Mouse (Mus musculus): ENCODE data around the gene Lhx1. TPM values are rescaled to one million over a fixed set of nuclear protein-coding genes. Genes with fewer than 3 reads are reported as not detected.

Lhx1 gene
- polyA plus RNA-seq, 1 experiment from 2014 or later: 0.32 TPM

DNA sequence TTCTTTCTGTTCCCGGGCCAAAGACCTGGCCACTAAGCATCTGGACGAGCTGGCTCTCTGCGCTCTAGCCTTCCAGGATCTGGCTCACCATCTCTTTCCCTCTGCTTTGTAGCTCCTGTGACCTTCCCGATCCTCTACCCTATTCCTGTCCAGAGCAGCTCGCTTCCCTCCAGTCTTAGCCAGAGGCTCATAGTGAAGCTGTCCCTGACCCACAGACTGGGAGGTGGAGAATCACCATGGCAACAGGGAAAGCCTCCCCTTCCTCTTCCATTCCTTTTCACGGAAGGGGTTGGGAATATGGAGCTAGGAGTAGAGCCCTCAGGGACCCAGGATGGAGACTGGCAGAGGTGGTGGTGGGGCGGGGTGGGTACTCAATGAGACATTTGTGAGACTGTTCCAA lies 38.0 kb upstream of the Lhx1 start:
- no peaks in the 10 kb centered on the region for H3K27me3 ChIP-seq (ENCODE audit: control insufficient read depth, insufficient read depth, low read length)
- no peak overlapping the region for H3K4me3 ChIP-seq (replicated peaks; ENCODE audit: low read length)
- 48% methylated on average over 7 of the region's 7 CpGs for WGBS
- ATAC-seq (ENCODE audit: insufficient read depth, low FRiP score): no peak
- H3K9me3 ChIP-seq (replicated peaks; ENCODE audit: control insufficient read depth, low read length): no peaks in the 10 kb centered on the region
- no peaks in the 10 kb centered on the region for H3K36me3 ChIP-seq (ENCODE audit: control insufficient read depth, insufficient read depth, low read length)
- H3K4me1 ChIP-seq (ENCODE audit: control insufficient read depth, insufficient read depth, low read length): no peaks in the 10 kb centered on the region
- H3K9ac ChIP-seq (ENCODE audit: low read length): no peak overlapping the region
- no peak overlapping the region for H3K4me2 ChIP-seq (ENCODE audit: low read depth, low read length)
- no peak overlapping the region for H3K27ac ChIP-seq (ENCODE audit: low read length)

DNA sequence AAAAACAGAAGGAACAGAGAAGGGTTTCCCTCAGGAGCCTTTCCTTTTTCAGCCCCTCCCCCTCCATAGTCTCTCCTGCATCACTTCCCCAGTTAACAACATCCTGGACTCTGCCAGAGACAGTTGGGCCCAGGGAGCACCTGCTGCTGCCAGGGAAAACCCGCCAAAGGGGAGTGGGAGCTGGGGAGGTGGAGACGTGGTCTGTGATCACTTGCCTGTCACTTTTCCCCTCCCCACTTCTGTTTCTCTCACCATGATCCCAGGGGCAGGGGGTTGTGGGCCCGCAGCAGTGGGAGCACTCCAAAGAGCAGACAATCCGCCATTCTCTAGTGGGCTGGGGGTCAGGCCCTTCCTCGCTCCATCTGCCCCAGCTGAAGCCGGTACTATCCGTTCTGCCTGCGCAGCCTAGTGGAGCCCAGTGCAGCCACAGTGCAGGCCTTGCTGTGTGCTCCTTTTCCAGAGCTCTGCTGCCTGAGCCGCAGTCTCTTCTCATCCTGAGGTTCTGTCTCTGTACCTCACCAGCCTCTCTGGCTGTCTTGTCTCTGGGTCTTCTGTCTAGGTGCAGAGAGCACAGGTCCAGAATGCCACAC lies 37.5 kb upstream of the Lhx1 start:
- no peak overlapping the region for H3K27ac ChIP-seq (ENCODE audit: low read length)
- no peaks in the 10 kb centered on the region for H3K27me3 ChIP-seq (ENCODE audit: control insufficient read depth, insufficient read depth, low read length)
- H3K4me1 ChIP-seq (ENCODE audit: control insufficient read depth, insufficient read depth, low read length): no peaks in the 10 kb centered on the region
- 31% methylated on average over 9 of the region's 9 CpGs for WGBS
- H3K4me2 ChIP-seq (ENCODE audit: low read depth, low read length): no peak overlapping the region
- ATAC-seq (ENCODE audit: insufficient read depth, low FRiP score): no peak
- no peak overlapping the region for H3K4me3 ChIP-seq (replicated peaks; ENCODE audit: low read length)
- no peak overlapping the region for H3K9ac ChIP-seq (ENCODE audit: low read length)
- no peaks in the 10 kb centered on the region for H3K36me3 ChIP-seq (ENCODE audit: control insufficient read depth, insufficient read depth, low read length)
- H3K9me3 ChIP-seq (replicated peaks; ENCODE audit: control insufficient read depth, low read length): no peaks in the 10 kb centered on the region

DNA sequence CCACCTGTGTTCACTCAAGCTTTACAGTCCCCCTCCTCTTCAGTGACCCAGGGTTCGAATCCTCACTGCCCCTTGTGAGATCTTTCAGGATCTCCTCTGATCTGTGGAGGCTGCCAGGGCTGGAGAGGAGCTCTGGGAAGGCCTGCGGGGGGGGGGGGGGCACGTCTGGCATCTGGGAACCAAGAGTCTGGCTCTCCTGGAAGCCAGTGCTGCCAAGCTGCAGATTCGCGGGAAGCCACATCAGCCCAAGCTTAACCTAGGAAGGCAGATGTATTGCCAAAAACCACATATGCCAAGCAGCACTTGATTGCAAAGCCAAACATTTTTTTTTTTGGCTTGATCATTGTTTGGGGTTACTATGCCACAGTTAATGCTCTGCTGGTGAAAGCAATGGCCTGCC lies 36.2 kb upstream of the Lhx1 start:
- whole genome bisulfite sequencing: 71% methylated on average over 4 of the region's 5 CpGs
- no peak for ATAC-seq (ENCODE audit: insufficient read depth, low FRiP score)
- no peak overlapping the region for H3K4me3 ChIP-seq (replicated peaks; ENCODE audit: low read length)
- no peak overlapping the region for H3K27ac ChIP-seq (ENCODE audit: low read length)
- no peak overlapping the region for H3K9ac ChIP-seq (ENCODE audit: low read length)
- no peak overlapping the region for H3K4me2 ChIP-seq (ENCODE audit: low read depth, low read length)
- H3K27me3 ChIP-seq (ENCODE audit: control insufficient read depth, insufficient read depth, low read length): no peaks in the 10 kb centered on the region
- H3K4me1 ChIP-seq (ENCODE audit: control insufficient read depth, insufficient read depth, low read length): no peaks in the 10 kb centered on the region
- no peaks in the 10 kb centered on the region for H3K9me3 ChIP-seq (replicated peaks; ENCODE audit: control insufficient read depth, low read length)
- no peaks in the 10 kb centered on the region for H3K36me3 ChIP-seq (ENCODE audit: control insufficient read depth, insufficient read depth, low read length)

DNA sequence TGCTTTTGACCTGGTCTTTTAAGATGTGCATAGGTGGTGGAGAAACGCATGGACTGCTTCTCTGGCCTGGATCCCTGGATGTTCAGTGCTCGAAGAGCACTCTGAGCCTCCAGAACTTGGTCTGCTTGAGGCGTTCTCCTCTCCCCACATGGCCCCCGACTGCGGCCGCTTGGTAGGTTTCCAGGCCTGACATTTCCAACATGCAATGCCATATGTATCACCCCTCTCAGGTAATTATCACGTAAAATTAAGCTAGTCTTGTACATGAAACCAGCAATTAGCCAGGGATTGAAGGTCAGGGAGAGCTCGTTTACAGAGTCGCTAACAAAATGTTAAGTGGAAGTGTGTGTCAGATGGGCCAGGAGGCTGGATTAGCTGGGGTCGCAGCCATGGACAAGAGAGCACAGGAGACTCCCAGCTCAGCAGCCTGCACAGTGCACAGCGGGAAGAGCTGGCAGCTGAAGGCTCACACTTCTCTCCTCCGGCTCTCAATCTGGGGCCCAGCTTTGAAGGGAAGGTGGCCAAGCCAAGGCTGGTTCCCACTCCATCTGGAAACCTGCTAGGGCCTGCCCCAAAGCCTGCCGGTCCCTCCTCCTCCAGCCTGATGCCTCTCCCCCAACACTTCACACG lies 28.6 kb upstream of the Lhx1 start:
- H3K4me3 ChIP-seq (replicated peaks; ENCODE audit: low read length): no peak overlapping the region
- no peak overlapping the region for H3K27ac ChIP-seq (ENCODE audit: low read length)
- no peaks in the 10 kb centered on the region for H3K27me3 ChIP-seq (ENCODE audit: control insufficient read depth, insufficient read depth, low read length)
- no peak overlapping the region for H3K9ac ChIP-seq (ENCODE audit: low read length)
- no peak overlapping the region for H3K4me2 ChIP-seq (ENCODE audit: low read depth, low read length)
- no peak for ATAC-seq (ENCODE audit: insufficient read depth, low FRiP score)
- no peaks in the 10 kb centered on the region for H3K4me1 ChIP-seq (ENCODE audit: control insufficient read depth, insufficient read depth, low read length)
- WGBS: 83% methylated on average over 14 of the region's 14 CpGs
- no peaks in the 10 kb centered on the region for H3K36me3 ChIP-seq (ENCODE audit: control insufficient read depth, insufficient read depth, low read length)
- H3K9me3 ChIP-seq (replicated peaks; ENCODE audit: control insufficient read depth, low read length): no peaks in the 10 kb centered on the region

DNA sequence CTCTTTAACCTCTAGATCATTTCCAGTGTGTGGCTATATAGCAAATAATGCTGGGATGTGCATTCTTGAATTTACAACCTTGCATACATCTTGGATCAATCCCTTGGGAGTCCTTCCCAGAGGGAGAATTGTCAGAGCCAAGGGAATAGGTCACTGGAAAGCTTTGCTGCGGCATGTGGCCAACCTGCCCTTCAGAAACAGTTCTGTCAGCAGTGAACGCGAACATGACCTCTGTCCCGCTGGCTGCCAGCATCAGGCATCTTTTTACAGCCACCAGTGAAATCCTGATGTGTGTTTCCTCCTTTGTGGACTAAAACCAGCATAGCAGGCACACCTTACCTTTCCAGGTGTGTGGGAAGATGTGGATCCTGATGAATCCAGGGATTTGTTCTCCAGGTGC lies 26.0 kb upstream of the Lhx1 start:
- 68% methylated on average over 4 of the region's 4 CpGs for WGBS
- H3K4me1 ChIP-seq (ENCODE audit: control insufficient read depth, insufficient read depth, low read length): no peaks in the 10 kb centered on the region
- no peaks in the 10 kb centered on the region for H3K9me3 ChIP-seq (replicated peaks; ENCODE audit: control insufficient read depth, low read length)
- H3K4me2 ChIP-seq (ENCODE audit: low read depth, low read length): no peak overlapping the region
- H3K9ac ChIP-seq (ENCODE audit: low read length): no peak overlapping the region
- no peak overlapping the region for H3K4me3 ChIP-seq (replicated peaks; ENCODE audit: low read length)
- no peak overlapping the region for H3K27ac ChIP-seq (ENCODE audit: low read length)
- no peak for ATAC-seq (ENCODE audit: insufficient read depth, low FRiP score)
- no peaks in the 10 kb centered on the region for H3K36me3 ChIP-seq (ENCODE audit: control insufficient read depth, insufficient read depth, low read length)
- H3K27me3 ChIP-seq (ENCODE audit: control insufficient read depth, insufficient read depth, low read length): no peaks in the 10 kb centered on the region

DNA sequence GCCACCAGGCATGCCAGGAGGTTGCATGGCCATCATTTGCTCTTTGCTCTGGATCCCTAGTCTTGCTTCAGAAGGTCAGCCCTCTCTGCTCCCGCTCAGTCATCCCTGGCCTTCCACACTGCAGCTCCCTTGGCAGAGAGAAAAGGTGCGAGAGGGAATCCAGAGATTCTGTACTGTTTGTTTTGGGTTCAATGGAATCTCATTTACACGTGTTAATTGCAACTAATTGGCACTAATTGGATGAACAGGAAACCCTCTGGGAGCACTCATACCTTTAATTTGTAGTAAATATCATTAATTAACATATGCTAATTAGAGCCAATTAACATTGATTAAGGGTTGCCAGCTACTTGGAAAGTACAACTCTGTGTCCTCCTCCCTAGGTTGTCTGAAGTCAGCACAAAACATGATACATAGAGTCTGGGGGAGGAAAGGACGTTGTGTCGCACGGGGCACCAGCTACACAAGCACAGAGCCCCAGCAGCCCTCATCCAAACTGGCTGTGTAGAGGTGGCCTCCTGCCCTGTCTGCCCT lies 24.0 kb upstream of the Lhx1 start:
- H3K9ac ChIP-seq (ENCODE audit: low read length): no peak overlapping the region
- no peaks in the 10 kb centered on the region for H3K27me3 ChIP-seq (ENCODE audit: control insufficient read depth, insufficient read depth, low read length)
- no peak overlapping the region for H3K4me3 ChIP-seq (replicated peaks; ENCODE audit: low read length)
- H3K36me3 ChIP-seq (ENCODE audit: control insufficient read depth, insufficient read depth, low read length): no peaks in the 10 kb centered on the region
- no peak overlapping the region for H3K27ac ChIP-seq (ENCODE audit: low read length)
- no peaks in the 10 kb centered on the region for H3K4me1 ChIP-seq (ENCODE audit: control insufficient read depth, insufficient read depth, low read length)
- WGBS: 45% methylated on average over 6 of the region's 6 CpGs
- no peak overlapping the region for H3K4me2 ChIP-seq (ENCODE audit: low read depth, low read length)
- no peak for ATAC-seq (ENCODE audit: insufficient read depth, low FRiP score)
- no peaks in the 10 kb centered on the region for H3K9me3 ChIP-seq (replicated peaks; ENCODE audit: control insufficient read depth, low read length)

DNA sequence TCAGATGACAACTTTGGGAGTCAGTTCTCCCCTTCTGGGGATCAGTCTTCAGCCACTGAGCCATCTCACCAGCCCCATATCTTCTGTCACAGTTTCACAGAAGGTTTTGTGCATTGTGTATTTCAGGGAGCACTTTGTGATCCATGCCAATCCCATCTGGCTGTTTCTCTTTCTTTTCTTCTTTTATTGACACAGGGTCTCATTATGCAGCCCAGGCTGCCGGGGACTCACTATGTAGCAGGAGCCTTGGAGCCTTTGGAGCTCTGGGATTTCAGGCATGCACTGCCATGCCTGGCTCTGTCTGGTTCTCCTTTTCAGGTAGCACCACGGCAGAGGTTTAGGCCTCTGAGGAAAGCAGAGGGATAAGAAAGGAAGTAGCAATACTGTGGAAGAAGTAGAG lies 23.0 kb upstream of the Lhx1 start:
- Histone ChIP-seq H3K36me3 (ENCODE audit: control insufficient read depth, insufficient read depth, low read length) (no peaks in the 10 kb centered on the region), H3K27ac (ENCODE audit: low read length) (no peak overlapping the region), H3K4me3 (replicated peaks; ENCODE audit: low read length) (no peak overlapping the region), H3K4me1 (ENCODE audit: control insufficient read depth, insufficient read depth, low read length) (no peaks in the 10 kb centered on the region), H3K9ac (ENCODE audit: low read length) (no peak overlapping the region), H3K9me3 (replicated peaks; ENCODE audit: control insufficient read depth, low read length) (no peaks in the 10 kb centered on the region), H3K4me2 (ENCODE audit: low read depth, low read length) (no peak overlapping the region), H3K27me3 (ENCODE audit: control insufficient read depth, insufficient read depth, low read length) (no peaks in the 10 kb centered on the region)
- ATAC-seq (ENCODE audit: insufficient read depth, low FRiP score): no peak
- WGBS: 56% methylated on average over 2 of the region's 2 CpGs

DNA sequence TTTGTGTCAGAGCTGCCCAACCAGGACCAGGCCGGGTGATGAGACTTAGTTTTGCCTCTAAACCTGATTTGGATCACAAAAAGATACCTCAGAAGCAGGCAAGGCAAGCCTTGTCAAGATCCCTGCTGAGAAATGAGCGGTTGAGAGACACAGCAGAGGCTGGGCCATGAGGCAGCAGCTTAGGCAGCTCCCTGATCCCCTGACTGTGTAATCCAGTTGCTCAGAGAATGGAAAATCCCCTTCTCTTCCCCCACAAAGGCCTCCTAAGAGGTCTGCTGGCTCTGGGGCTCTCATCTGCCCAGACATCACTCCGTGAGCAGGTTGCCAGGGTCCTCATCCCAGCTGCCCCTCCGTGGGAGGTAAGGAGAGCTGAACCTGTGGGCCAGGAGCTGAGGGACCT lies 14.6 kb upstream of the Lhx1 start:
- Histone ChIP-seq H3K36me3 (ENCODE audit: control insufficient read depth, insufficient read depth, low read length) (no peaks in the 10 kb centered on the region), H3K4me3 (replicated peaks; ENCODE audit: low read length) (no peak overlapping the region), H3K4me1 (ENCODE audit: control insufficient read depth, insufficient read depth, low read length) (no peaks in the 10 kb centered on the region), H3K9me3 (replicated peaks; ENCODE audit: control insufficient read depth, low read length) (no peaks in the 10 kb centered on the region), H3K27ac (ENCODE audit: low read length) (no peak overlapping the region), H3K9ac (ENCODE audit: low read length) (no peak overlapping the region), H3K4me2 (ENCODE audit: low read depth, low read length) (no peak overlapping the region), H3K27me3 (ENCODE audit: control insufficient read depth, insufficient read depth, low read length) (no peaks in the 10 kb centered on the region)
- 23% methylated on average over 4 of the region's 4 CpGs for WGBS
- no peak for ATAC-seq (ENCODE audit: insufficient read depth, low FRiP score)

DNA sequence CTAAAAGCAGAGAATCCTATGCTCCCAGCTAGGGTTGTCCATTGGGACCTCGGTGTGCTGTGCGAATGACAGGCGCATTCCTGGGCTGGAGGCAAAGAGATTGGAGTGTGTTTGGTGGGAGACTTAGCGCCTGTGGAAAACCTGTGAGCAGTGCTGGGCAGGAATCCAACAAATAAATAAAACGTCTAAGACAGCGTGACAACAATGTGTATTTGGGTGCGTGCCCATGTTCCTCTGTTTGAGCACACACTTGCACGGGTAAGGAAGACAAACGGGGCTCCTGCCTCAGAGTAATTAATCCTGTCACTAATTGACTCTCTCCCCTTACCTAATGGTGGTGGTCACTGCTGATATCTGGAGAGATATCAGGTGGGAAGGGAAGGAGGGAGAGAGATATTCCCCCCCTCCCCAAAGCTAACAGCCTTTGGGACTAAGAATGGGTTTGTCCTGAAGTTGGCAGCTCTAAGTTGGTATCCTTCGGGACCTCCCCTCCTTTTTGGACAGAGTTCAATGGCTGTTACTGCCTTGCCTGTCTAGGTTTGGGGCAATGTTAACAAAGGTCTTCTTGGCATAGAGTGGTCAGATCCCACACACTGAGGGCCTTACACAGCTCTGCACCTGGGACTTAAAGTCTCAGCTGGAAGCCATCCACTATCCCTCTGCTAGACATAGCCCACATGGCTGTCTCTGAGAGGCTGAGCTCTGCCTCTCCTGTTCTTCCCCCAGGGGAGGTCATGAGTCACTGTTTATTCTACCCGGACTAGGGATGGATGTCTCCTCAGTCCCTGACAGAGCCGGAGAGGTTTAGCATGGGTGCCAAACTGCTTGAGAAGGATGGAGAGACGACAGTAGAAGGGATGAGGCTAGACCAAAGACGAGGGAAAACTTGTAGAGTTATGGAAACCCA lies 4.7 kb upstream of the Lhx1 start:
- Histone ChIP-seq H3K27me3 (ENCODE audit: control insufficient read depth, insufficient read depth, low read length) (peaks cover 83% of the 10 kb centered on the region), H3K9me3 (replicated peaks; ENCODE audit: control insufficient read depth, low read length) (no peaks in the 10 kb centered on the region), H3K4me3 (replicated peaks; ENCODE audit: low read length) (no peak overlapping the region), H3K9ac (ENCODE audit: low read length) (no peak overlapping the region), H3K4me2 (ENCODE audit: low read depth, low read length) (no peak overlapping the region), H3K36me3 (ENCODE audit: control insufficient read depth, insufficient read depth, low read length) (no peaks in the 10 kb centered on the region), H3K27ac (ENCODE audit: low read length) (no peak overlapping the region), H3K4me1 (ENCODE audit: control insufficient read depth, insufficient read depth, low read length) (peaks cover 12% of the 10 kb centered on the region)
- peak; percentile 34; the same call in 1 of the 2 replicates for ATAC-seq (ENCODE audit: insufficient read depth, low FRiP score)
- 5% methylated on average over 14 of the region's 14 CpGs for WGBS

Data from stomach, embryonic 16.5 days (tissue).